Mouse (Mus musculus) kidney, embryonic 14.5 days (tissue): ENCODE data around the gene Tm2d3. TPM values are rescaled to one million over a fixed set of nuclear protein-coding genes. Genes with fewer than 3 reads are reported as not detected.

Experiments used
- ATAC-seq: fragments of 200-750 bp; cut with Nextera tagmentation; 2 replicates; pipeline ENCODE4 v1.8.0; 2017; ENCODE audit warnings: moderate number of reproducible peaks, mild to moderate bottlenecking, moderate TSS enrichment, moderate library complexity; ENCODE audit not compliant: low FRiP score, low TSS enrichment
- H3K27ac ChIP-seq: fragments of 300-500 bp; sonication (generic); 2 replicates; pipeline ENCODE4 v1.5.1; 2014; ENCODE audit warnings: low read depth, mild to moderate bottlenecking, low read length, moderate library complexity, mixed read lengths
- H3K27me3 ChIP-seq: fragments of 300-500 bp; sonication (generic); 2 replicates; pipeline ENCODE4 v1.6.1; 2014; ENCODE audit warnings: mild to moderate bottlenecking, low read length; ENCODE audit not compliant: control insufficient read depth, insufficient read depth
- H3K36me3 ChIP-seq: fragments of 300-500 bp; sonication (generic); 2 replicates; pipeline ENCODE4 v1.6.1; 2014; ENCODE audit warnings: low read length, mixed read lengths; ENCODE audit not compliant: control insufficient read depth, insufficient read depth
- H3K4me1 ChIP-seq: fragments of 300-500 bp; sonication (generic); 2 replicates; pipeline ENCODE4 v1.6.1; 2014; ENCODE audit warnings: low read length, mixed read lengths; ENCODE audit not compliant: control insufficient read depth, insufficient read depth
- H3K4me2 ChIP-seq: fragments of 300-500 bp; sonication (generic); replicated peaks from 2 replicates; pipeline ENCODE4 v1.6.1; 2014; ENCODE audit warnings: low read depth, mild to moderate bottlenecking, low read length
- H3K4me3 ChIP-seq: fragments of 300-500 bp; sonication (generic); 2 replicates; pipeline ENCODE4 v1.5.1; 2014; ENCODE audit warnings: mild to moderate bottlenecking, low read length
- H3K9ac ChIP-seq: fragments of 300-500 bp; sonication (generic); 2 replicates; pipeline ENCODE4 v1.6.1; 2014; ENCODE audit warnings: low read depth, mild to moderate bottlenecking, low read length, moderate library complexity
- H3K9me3 ChIP-seq: fragments of 300-500 bp; sonication (generic); 2 replicates; pipeline ENCODE4 v1.6.1; 2016; ENCODE audit warnings: low read length; ENCODE audit not compliant: control insufficient read depth
- WGBS: fragments of 180-500 bp; shearing (Covaris S2); extraction: QIAGEN DNeasy Blood & Tissue Kit; methylation state at CpG from one replicate; pipeline ENCODE4 v1.1.7; 2014; 5-methylcytosine and 5-hydroxymethylcytosine counted together
- polyA plus RNA-seq: library from polyadenylated mRNA; unstranded; fragments of >200 nt; fragmentation: Nextera tagmentation; extraction: Ambion mirVana; gene quantifications from 2 replicates; pipeline ENCODE4 v1.2.1, GENCODE M21; 2014

Tm2d3 gene
- polyA plus RNA-seq, result 87.0 and 108 TPM in 2 replicates

GRCm38 (mm10) chr7:65690869-65691268, at the start of gene Tm2d3:
TSS of gene Tm2d3 (plus strand) at chr7:65691169.
- peaks cover 14% of the 10 kb centered on the region; the same call in 1 of the 2 replicates for H3K4me1 ChIP-seq
- H3K4me2 ChIP-seq, result no peak within 1 kb of the TSS
- H3K36me3 ChIP-seq, result peaks cover 3% of the 10 kb centered on the region; the same call in 1 of the 2 replicates
- H3K9ac ChIP-seq, result no peak within 1 kb of the TSS
- 86% methylated on average over 7 of the region's 7 CpGs for WGBS
- no peaks in the 10 kb centered on the region for H3K9me3 ChIP-seq
- H3K27me3 ChIP-seq, result no peaks in the 10 kb centered on the region
- H3K27ac ChIP-seq, result no peak within 1 kb of the TSS
- H3K4me3 ChIP-seq, result no peak within 1 kb of the TSS
- ATAC-seq, result no peak

- H3K36me3 ChIP-seq, result no peaks in the 10 kb centered on the region
- no peaks in the 10 kb centered on the region for H3K4me1 ChIP-seq
- no peak overlapping the region for H3K4me2 ChIP-seq
- H3K27ac ChIP-seq, result no peak overlapping the region
- no peak overlapping the region for H3K4me3 ChIP-seq
- WGBS, result 76% methylated on average over 6 of the region's 6 CpGs
- H3K9ac ChIP-seq, result no peak overlapping the region
- ATAC-seq, result no peak
- H3K9me3 ChIP-seq, result no peaks in the 10 kb centered on the region
- H3K27me3 ChIP-seq, result peaks cover 6% of the 10 kb centered on the region
Observed at GRCm38 (mm10) chr7:65642371-65643304, 48.3 kb upstream of the Tm2d3 start.

GRCm38 (mm10) chr7:65643861-65644421, 47.0 kb upstream of the Tm2d3 start:
- 41% methylated on average over 6 of the region's 6 CpGs for WGBS
- Histone ChIP-seq H3K4me1 (no peaks in the 10 kb centered on the region), H3K36me3 (no peaks in the 10 kb centered on the region), H3K4me2 (peak overlapping the region; percentile 70), H3K27ac (no peak overlapping the region), H3K9ac (no peak overlapping the region), H3K4me3 (peak overlapping the region; percentile 57), H3K27me3 (peaks cover 6% of the 10 kb centered on the region), H3K9me3 (no peaks in the 10 kb centered on the region)
- ATAC-seq, result no peak

- no peaks in the 10 kb centered on the region for H3K4me1 ChIP-seq
- peak; percentile 97 for ATAC-seq
- no peaks in the 10 kb centered on the region; the same call in 1 of the 2 replicates for H3K9me3 ChIP-seq
- H3K9ac ChIP-seq, result peak within 1 kb of the TSS; percentile 65
- H3K4me2 ChIP-seq, result peak within 1 kb of the TSS; percentile 70
- H3K4me3 ChIP-seq, result peak within 1 kb of the TSS; percentile 57
- 1% methylated on average over 63 of the region's 64 CpGs for WGBS
- peaks cover 6% of the 10 kb centered on the region for H3K27me3 ChIP-seq
- H3K27ac ChIP-seq, result peak within 1 kb of the TSS; percentile 19; the same call in 1 of the 2 replicates
- no peaks in the 10 kb centered on the region for H3K36me3 ChIP-seq
Observed at GRCm38 (mm10) chr7:65644643-65645351, 46.2 kb upstream of the Tm2d3 start, which contains the start of gene Tarsl2. TSS of gene Tarsl2 (plus strand) at chr7:65644898.

GRCm38 (mm10) chr7:65645996-65646395, 45.0 kb upstream of the Tm2d3 start:
- no peak for ATAC-seq
- WGBS, result 76% methylated on average over 8 of the region's 8 CpGs
- H3K36me3 ChIP-seq, result no peaks in the 10 kb centered on the region
- no peak overlapping the region for H3K9ac ChIP-seq
- no peaks in the 10 kb centered on the region; the same call in 1 of the 2 replicates for H3K9me3 ChIP-seq
- H3K27me3 ChIP-seq, result peaks cover 6% of the 10 kb centered on the region
- no peak overlapping the region for H3K27ac ChIP-seq
- no peak overlapping the region for H3K4me3 ChIP-seq
- no peaks in the 10 kb centered on the region for H3K4me1 ChIP-seq
- no peak overlapping the region for H3K4me2 ChIP-seq

- Histone ChIP-seq H3K4me3 (no peak overlapping the region), H3K9ac (no peak overlapping the region), H3K4me1 (no peaks in the 10 kb centered on the region), H3K27ac (no peak overlapping the region), H3K4me2 (no peak overlapping the region), H3K9me3 (no peaks in the 10 kb centered on the region; the same call in 1 of the 2 replicates), H3K27me3 (no peaks in the 10 kb centered on the region), H3K36me3 (no peaks in the 10 kb centered on the region; the same call in 1 of the 2 replicates)
- WGBS, result 91% methylated on average over 4 of the region's 4 CpGs
- no peak for ATAC-seq
Observed at GRCm38 (mm10) chr7:65650662-65651061, 40.3 kb upstream of the Tm2d3 start.

- no peaks in the 10 kb centered on the region for H3K4me1 ChIP-seq
- H3K4me3 ChIP-seq, result no peak overlapping the region
- H3K9me3 ChIP-seq, result no peaks in the 10 kb centered on the region
- H3K4me2 ChIP-seq, result no peak overlapping the region
- H3K36me3 ChIP-seq, result no peaks in the 10 kb centered on the region; the same call in 1 of the 2 replicates
- H3K27me3 ChIP-seq, result no peaks in the 10 kb centered on the region
- no peak overlapping the region for H3K27ac ChIP-seq
- 93% methylated on average over 2 of the region's 2 CpGs for WGBS
- H3K9ac ChIP-seq, result no peak overlapping the region
- no peak for ATAC-seq
Observed at GRCm38 (mm10) chr7:65657490-65658120, 33.4 kb upstream of the Tm2d3 start.

- Histone ChIP-seq H3K27ac (no peak overlapping the region; the same call in 1 of the 2 replicates), H3K4me2 (0 out of 2 replicates have a peak overlapping the region, but pooled peaks have one; percentile 8)
- WGBS, result 41% methylated on average over 11 of the region's 11 CpGs
Observed at GRCm38 (mm10) chr7:65663225-65663790, 27.7 kb upstream of the Tm2d3 start.

More at GRCm38 (mm10) chr7:65663225-65663790, 27.7 kb upstream of the Tm2d3 start:
- peaks cover 4% of the 10 kb centered on the region for H3K4me1 ChIP-seq
- H3K4me3 ChIP-seq, result no peak overlapping the region
- ATAC-seq, result peak; percentile 66; the same call in 1 of the 2 replicates
- H3K9ac ChIP-seq, result no peak overlapping the region
- H3K27me3 ChIP-seq, result no peaks in the 10 kb centered on the region
- peaks cover 4% of the 10 kb centered on the region; the same call in 1 of the 2 replicates for H3K36me3 ChIP-seq
- H3K9me3 ChIP-seq, result no peaks in the 10 kb centered on the region
